Mouse (Mus musculus) kidney, postnatal 25 days (tissue): ENCODE results near the gene Sycp2.
"Not testable (repeated sequence)": the region's sequence is repeated elsewhere in the genome, so short reads cannot be mapped to it uniquely, and the experiment has no call there.

Experiments used
- DNase-seq, 2 experiments: peaks; one replicate each; pipeline ENCODE4 v3.0.0; 2021; ENCODE audit warnings: mixed read lengths in 2 of 2

Gene Sycp2

GRCm38 (mm10) chr2:178413481-178414260 lies 6.2 kb upstream of the Sycp2 start:
- no peak for DNase-seq

- no peak for DNase-seq
Measured at GRCm38 (mm10) chr2:178413081-178413480, 5.6 kb upstream of the Sycp2 start.

GRCm38 (mm10) chr2:178412598-178412997 lies 5.1 kb upstream of the Sycp2 start:
- no peak for DNase-seq

DNA sequence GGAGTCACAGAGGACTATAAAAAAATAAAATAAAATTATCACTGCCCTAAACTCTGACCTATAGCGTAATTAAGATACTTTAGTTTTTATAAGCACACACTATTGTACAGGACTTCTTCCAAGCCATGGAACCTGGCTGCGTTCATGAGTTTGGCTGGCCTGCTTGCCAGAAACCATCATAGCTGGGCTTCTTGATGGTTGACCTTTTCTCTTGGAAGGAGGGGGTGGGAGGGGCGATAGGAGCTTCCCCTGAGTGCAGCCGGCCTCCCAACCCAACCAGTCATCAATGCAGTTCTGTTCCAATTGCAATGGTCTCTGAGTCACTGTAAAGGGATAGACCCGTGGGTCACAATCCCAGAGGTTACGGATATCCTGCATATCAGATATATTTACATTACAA lies 2.8 kb upstream of the Sycp2 start:
- DNase-seq = no peak

- no peak for DNase-seq
Measured at GRCm38 (mm10) chr2:178409024-178409423, 1.5 kb upstream of the Sycp2 start.

DNA sequence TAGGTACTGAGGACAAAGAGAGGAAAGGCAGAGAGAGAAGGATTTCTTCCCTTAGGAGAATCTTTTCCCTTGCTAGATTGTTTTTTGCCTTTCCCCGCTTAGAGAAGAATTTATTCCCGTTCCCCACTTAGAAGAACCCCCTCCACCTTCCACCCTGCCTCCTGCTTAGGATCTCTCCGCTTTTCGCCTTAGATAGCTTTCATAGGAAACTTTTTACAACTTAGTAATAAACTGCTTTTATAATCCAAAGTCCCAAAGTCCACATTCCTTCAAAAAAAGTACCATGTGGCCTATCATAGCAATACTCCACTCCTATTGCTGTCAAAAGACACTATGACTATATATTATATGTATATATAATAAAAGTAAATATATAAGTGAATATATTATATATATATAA lies 64.9 kb downstream of the Sycp2 start:
- no peak for DNase-seq

- not testable (repeated sequence) for DNase-seq
Measured at GRCm38 (mm10) chr2:178342105-178342504, 65.4 kb downstream of the Sycp2 start.

DNA sequence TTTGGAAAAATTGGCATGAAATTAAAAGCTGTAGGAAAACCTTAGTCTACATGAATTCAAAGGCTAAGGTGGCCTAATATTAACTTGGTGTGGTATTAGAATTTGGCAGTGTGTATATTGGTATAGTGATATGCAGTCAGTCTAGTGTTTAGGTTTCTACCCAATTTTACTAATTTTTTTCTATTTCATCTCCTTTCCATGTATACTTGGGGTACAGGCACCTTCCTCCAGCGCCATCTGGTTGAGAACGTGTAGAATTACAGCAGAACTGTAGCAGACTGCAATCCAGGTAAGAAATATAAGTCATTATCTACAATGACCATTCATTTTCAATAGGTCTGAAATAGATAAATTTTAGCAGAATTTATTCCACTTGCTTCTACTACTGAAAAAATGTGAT lies 68.4 kb downstream of the Sycp2 start:
- DNase-seq = no peak

DNA sequence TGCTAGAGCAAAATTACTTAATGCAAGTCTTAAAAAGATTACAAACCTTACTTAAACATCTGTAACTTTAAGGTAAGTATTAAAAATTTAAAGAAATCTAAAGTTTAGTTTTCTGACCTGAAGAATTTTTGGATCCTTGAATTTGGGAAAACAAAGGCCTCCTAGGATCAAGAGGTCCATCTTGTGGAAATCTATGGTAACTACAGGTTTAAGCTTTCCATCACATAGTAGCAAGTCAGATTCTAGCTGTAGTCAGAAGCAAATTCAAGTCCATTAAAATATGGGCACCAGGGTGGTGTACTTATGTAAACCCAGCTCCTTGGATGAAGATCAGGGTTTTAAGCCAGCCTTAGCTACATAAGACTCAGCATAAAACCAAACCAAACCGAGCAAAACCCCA lies 69.6 kb downstream of the Sycp2 start:
- DNase-seq = no peak

DNA sequence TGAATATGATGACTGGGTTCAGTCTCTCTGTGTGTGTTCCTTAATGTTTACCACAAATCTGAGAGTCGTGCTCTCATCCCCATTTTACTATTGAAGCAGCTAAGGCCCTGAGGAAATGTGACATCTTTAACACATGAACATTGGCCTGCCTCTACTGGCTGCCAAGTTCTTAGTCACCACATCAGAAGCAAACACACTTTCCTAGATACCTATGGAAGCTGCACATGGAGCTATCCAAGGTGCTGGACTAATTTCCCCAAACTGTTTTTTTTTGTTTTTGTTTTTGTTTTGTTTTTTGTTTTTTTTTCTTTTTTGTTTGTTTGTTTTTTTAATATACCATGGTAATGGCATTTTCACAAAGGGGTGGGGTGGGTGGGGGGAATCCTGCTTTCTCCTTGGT lies 77.5 kb downstream of the Sycp2 start:
- DNase-seq = no peak

DNA sequence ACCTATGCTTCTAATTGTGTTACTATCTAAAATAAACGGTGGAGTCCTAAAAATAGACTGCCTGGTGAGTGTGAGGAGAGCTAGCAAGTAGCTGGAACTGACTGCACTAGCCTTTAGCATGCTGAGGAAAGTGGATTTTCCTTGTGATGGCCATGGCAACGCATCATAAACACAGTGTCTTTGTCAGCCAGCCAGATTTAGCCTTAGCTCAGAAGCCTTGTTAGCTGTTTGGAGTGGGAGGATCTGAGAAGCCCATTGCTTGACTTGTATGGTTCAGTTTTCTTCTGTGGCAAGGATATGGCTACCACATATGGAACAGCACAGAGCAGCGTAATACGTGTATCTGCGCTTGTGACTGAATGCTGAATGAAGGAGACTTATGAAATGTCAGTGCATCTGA lies 77.9 kb downstream of the Sycp2 start:
- no peak for DNase-seq

GRCm38 (mm10) chr2:178327466-178328040 lies 79.9 kb downstream of the Sycp2 start:
- peak in 1 of 2 experiments; percentile 20 for DNase-seq

- no peak for DNase-seq
Measured at GRCm38 (mm10) chr2:178326750-178327465, 80.6 kb downstream of the Sycp2 start.

DNA sequence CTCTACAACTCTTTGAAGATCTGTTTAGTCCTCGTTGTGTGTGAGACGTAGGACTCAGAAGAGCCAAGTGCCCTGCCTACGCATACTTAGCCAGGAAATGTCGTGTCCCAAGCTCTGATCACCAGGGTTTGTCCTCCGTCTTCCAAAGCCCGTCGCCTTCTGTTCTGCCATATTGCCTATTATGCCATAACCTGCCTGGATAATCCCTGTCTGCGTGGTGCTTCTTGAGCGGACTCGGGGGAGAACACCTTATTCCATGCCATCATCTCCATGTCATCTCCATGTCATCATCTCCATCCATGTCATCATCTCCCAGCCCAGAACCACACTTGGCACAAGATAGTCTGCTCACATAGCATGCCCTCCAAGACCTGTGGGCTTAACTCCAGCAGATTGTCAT lies 81.4 kb downstream of the Sycp2 start:
- DNase-seq = no peak

- no peak for DNase-seq
Measured at GRCm38 (mm10) chr2:178324818-178325217, 82.7 kb downstream of the Sycp2 start.

DNA sequence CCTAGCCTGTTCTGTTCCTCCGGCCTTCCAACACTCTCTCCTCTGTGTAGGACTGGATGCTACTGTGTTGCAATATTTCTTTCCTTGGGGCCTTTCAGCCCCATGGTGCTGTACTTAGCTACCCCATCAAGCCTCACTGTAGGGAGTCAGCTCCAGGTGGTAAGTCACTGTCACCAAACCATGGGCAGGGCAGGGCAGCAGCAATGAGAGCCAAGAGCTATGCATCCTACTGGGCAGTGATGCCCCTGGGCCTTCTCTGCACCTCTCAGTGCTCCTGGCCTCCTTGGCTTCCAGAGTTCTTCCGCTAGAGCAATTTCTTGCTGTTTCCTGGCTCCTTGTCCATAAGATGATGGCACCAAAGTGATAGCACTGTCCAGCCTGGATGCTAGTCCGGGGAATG lies 83.1 kb downstream of the Sycp2 start:
- DNase-seq = no peak

DNA sequence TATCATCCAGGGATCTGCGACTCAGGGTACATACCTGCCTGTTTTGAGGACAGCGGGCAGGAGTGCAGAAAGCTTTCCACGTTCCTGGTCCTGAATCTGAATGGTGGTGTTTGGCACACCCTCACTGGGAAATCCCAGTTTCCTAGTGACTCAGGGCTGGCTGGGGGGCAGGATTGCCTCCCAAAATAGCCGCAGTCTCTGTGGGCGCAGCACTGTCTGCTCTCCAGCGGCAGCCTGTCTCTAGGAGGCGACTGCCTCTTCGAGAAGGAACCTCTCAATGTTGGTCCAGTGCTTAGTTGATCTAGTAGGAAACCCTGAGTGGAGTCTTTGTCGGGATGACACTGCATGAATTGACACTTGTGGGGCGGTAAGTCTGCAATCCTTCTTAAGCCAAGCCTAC lies 86.2 kb downstream of the Sycp2 start:
- DNase-seq = no peak

GRCm38 (mm10) chr2:178319766-178320165 lies 87.7 kb downstream of the Sycp2 start:
- DNase-seq = no peak

- DNase-seq = no peak
Measured at GRCm38 (mm10) chr2:178316281-178316680, 91.2 kb downstream of the Sycp2 start.

DNA sequence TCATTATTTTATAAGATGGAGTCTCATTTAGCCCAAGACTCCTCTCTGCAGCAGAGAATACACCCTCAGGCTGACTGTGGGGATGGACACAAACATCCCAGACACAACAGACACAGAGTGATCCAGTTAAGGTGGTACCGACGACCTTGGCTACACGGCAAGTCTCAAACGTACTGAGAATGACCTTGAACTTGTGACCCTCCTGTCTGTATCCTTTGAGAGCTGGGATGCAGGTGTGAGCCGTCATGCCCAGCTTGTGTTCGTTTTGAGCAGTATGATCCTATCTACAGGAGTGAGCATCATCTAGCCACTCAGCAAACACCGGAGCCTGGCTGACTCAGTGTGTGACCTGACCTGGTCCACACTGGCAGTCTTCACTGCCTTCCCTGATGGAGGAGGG lies 93.9 kb downstream of the Sycp2 start:
- DNase-seq = no peak

DNA sequence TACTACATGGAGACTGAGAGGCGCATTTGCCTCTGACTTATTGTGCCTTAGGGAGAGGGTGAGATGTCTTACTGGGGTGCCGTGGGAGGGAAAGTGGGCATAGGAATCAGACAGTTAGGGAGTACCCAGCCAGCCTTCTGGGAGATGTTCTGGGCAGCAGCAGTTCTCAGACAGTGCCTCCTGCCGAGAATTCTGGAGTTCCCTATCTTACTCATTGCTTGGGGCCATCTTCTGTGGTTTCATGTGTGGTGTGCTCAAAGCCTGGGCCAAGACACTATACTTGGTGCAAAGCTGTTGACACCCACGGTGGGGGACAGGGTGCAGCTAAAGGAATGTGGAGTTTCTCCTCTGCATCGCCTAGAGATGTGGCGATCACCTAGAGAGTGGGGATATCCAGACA lies 102.8 kb downstream of the Sycp2 start:
- DNase-seq = no peak

- DNase-seq = no peak
Measured at GRCm38 (mm10) chr2:178304188-178304529, 103.3 kb downstream of the Sycp2 start.

DNA sequence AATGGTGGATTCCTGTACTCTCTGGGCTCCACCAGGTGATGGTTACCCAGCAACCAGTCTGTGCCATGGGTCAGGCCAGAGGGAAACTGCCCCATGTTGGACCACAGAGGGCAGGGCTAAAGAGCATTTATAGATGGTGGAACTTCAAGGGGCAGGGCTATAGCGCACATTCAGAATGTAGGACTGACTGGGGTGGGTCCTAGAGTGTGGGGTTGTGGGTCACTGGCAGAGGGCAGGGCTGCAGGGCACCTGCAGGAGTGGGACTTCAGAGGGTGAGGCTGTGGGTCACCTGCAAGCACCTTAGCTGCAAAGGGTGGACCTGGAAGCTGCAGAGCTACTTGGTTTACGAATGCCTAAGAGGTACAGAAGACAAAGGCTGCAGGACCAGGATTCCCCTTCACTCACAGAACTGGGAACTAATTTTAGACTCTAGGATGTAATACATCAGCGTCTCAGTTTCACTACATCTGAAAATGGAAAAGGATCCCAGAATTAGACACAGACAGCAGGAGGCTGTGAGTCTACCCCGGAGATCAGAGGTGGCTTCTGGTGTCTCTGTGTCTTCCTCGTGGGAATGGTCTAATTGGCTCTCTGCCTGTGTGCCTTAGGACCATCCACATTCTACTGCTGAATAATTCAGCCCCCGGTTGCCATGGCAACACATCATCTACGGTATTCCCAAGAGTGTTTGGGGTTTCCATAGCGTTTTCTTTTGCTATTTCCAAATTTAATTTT lies 103.9 kb downstream of the Sycp2 start:
- no peak for DNase-seq
